Mouse (Mus musculus) neural tube, embryonic 11.5 days (tissue): ENCODE measurements at regions not wholly inside any gene's neighbourhood (a gene's known extent, or its start where the extent isn't known, plus 50 kb on each side); places are given as distances from the start of the nearest gene placed in this dataset.

Experiments used
- ATAC-seq: fragments of 200-750 bp; cut with Nextera tagmentation; 2 replicates; pipeline ENCODE4 v1.8.0; 2017; ENCODE audit warnings: moderate number of reproducible peaks, mild to moderate bottlenecking, moderate TSS enrichment, moderate library complexity; ENCODE audit not compliant: insufficient read depth, low FRiP score, low TSS enrichment
- DNase-seq: peaks from one replicate; pipeline ENCODE4 v3.0.0-alpha.2; 2015; ENCODE audit warnings: low spot score
- H3K27ac ChIP-seq: fragments of 300-500 bp; sonication (generic); 2 replicates; pipeline ENCODE4 v1.5.1; 2014; ENCODE audit warnings: low read depth, mild to moderate bottlenecking, low read length
- H3K27me3 ChIP-seq: fragments of 300-500 bp; sonication (generic); 2 replicates; pipeline ENCODE4 v1.6.1; 2014; ENCODE audit warnings: mild to moderate bottlenecking, low read length, mixed read lengths; ENCODE audit not compliant: control insufficient read depth, insufficient read depth
- H3K36me3 ChIP-seq: fragments of 300-500 bp; sonication (generic); 2 replicates; pipeline ENCODE4 v1.6.1; 2014; ENCODE audit warnings: mild to moderate bottlenecking, low read length, moderate library complexity, mixed read lengths; ENCODE audit not compliant: control insufficient read depth, insufficient read depth
- H3K4me1 ChIP-seq: fragments of 300-500 bp; sonication (generic); 2 replicates; pipeline ENCODE4 v1.6.1; 2014; ENCODE audit warnings: low read length, mixed read lengths; ENCODE audit not compliant: control insufficient read depth, insufficient read depth
- H3K4me2 ChIP-seq: fragments of 300-500 bp; sonication (generic); 2 replicates; pipeline ENCODE4 v1.6.1; 2014; ENCODE audit warnings: low read depth, mild to moderate bottlenecking, moderate library complexity
- H3K4me3 ChIP-seq: fragments of 300-500 bp; sonication (generic); 2 replicates; pipeline ENCODE4 v1.5.1; 2014; ENCODE audit warnings: low read depth, low read length
- H3K9ac ChIP-seq: fragments of 300-500 bp; sonication (generic); 2 replicates; pipeline ENCODE4 v1.6.1; 2014; ENCODE audit warnings: mild to moderate bottlenecking, low read length
- H3K9me3 ChIP-seq: fragments of 300-500 bp; sonication (generic); 2 replicates; pipeline ENCODE4 v1.6.1; 2016; ENCODE audit warnings: low read length; ENCODE audit not compliant: control insufficient read depth
- WGBS: fragments of 180-500 bp; shearing (Covaris S2); extraction: QIAGEN DNeasy Blood & Tissue Kit; methylation state at CpG from one replicate; pipeline ENCODE4 v1.1.7; 2014; 5-methylcytosine and 5-hydroxymethylcytosine counted together

- H3K4me1 ChIP-seq, result peaks cover 6% of the 10 kb centered on the region
- peak overlapping the region; percentile 45 for H3K9ac ChIP-seq
- H3K4me2 ChIP-seq, result peak overlapping the region; percentile 48
- DNase-seq, result peak; percentile 60
- H3K4me3 ChIP-seq, result peak overlapping the region; percentile 16
- 17% methylated on average over 23 of the region's 23 CpGs for WGBS
- H3K36me3 ChIP-seq, result no peaks in the 10 kb centered on the region
- peak; percentile 53 for ATAC-seq
- H3K9me3 ChIP-seq, result no peaks in the 10 kb centered on the region
- no peaks in the 10 kb centered on the region for H3K27me3 ChIP-seq
- no peak overlapping the region for H3K27ac ChIP-seq
Measured at GRCm38 (mm10) chr3:131019163-131019956, 90.9 kb upstream of the Lef1 start.

- WGBS, result 90% methylated on average over 9 of the region's 9 CpGs
- ATAC-seq (no peak), DNase-seq (no peak)
- Histone ChIP-seq H3K27me3 (no peaks in the 10 kb centered on the region), H3K4me1 (peaks cover 6% of the 10 kb centered on the region), H3K27ac (no peak overlapping the region), H3K9me3 (no peaks in the 10 kb centered on the region), H3K4me3 (no peak overlapping the region), H3K4me2 (no peak overlapping the region), H3K36me3 (no peaks in the 10 kb centered on the region), H3K9ac (no peak overlapping the region)
Measured at GRCm38 (mm10) chr3:131017899-131018298, 92.4 kb upstream of the Lef1 start.

- WGBS, result 39% methylated on average over 10 of the region's 10 CpGs
- ATAC-seq (no peak), DNase-seq (peak; percentile 19)
- H3K9me3 ChIP-seq, result no peaks in the 10 kb centered on the region
- no peaks in the 10 kb centered on the region for H3K27me3 ChIP-seq
- H3K4me1 ChIP-seq, result peaks cover 6% of the 10 kb centered on the region
- no peaks in the 10 kb centered on the region for H3K36me3 ChIP-seq
- H3K4me2 ChIP-seq, result no peak overlapping the region
- H3K4me3 ChIP-seq, result no peak overlapping the region
- H3K9ac ChIP-seq, result no peak overlapping the region
- H3K27ac ChIP-seq, result no peak overlapping the region
Measured at GRCm38 (mm10) chr3:131016104-131016503, 94.2 kb upstream of the Lef1 start.

- H3K4me3 ChIP-seq, result no peak overlapping the region
- H3K4me2 ChIP-seq, result no peak overlapping the region
- no peaks in the 10 kb centered on the region for H3K36me3 ChIP-seq
- H3K27me3 ChIP-seq, result no peaks in the 10 kb centered on the region
- no peak overlapping the region for H3K27ac ChIP-seq
- H3K9ac ChIP-seq, result no peak overlapping the region
- H3K4me1 ChIP-seq, result peaks cover 3% of the 10 kb centered on the region
- no peaks in the 10 kb centered on the region for H3K9me3 ChIP-seq
- DNase-seq (no peak), ATAC-seq (no peak)
- 46% methylated on average over 12 of the region's 12 CpGs for WGBS
Measured at GRCm38 (mm10) chr3:131014092-131014716, 96.1 kb upstream of the Lef1 start.

- ATAC-seq (no peak), DNase-seq (no peak)
- Histone ChIP-seq H3K36me3 (no peaks in the 10 kb centered on the region), H3K9ac (no peak overlapping the region), H3K27ac (no peak overlapping the region), H3K9me3 (no peaks in the 10 kb centered on the region), H3K4me3 (no peak overlapping the region), H3K4me2 (no peak overlapping the region), H3K27me3 (no peaks in the 10 kb centered on the region), H3K4me1 (no peaks in the 10 kb centered on the region)
- WGBS, result 78% methylated on average over 13 of the region's 13 CpGs
Measured at GRCm38 (mm10) chr3:131000701-131001100, 109.6 kb upstream of the Lef1 start.

- 59% methylated on average over 3 of the region's 3 CpGs for WGBS
- H3K27ac ChIP-seq, result no peak overlapping the region
- H3K9me3 ChIP-seq, result no peaks in the 10 kb centered on the region
- no peaks in the 10 kb centered on the region for H3K36me3 ChIP-seq
- H3K4me2 ChIP-seq, result no peak overlapping the region
- no peaks in the 10 kb centered on the region for H3K27me3 ChIP-seq
- H3K4me1 ChIP-seq, result no peaks in the 10 kb centered on the region
- H3K9ac ChIP-seq, result no peak overlapping the region
- H3K4me3 ChIP-seq, result no peak overlapping the region
- ATAC-seq (no peak), DNase-seq (no peak)
Measured at GRCm38 (mm10) chr3:131000252-131000651, 110.0 kb upstream of the Lef1 start.

GRCm38 (mm10) chr3:130999818-131000217, 110.5 kb upstream of the Lef1 start:
- Histone ChIP-seq H3K4me1 (no peaks in the 10 kb centered on the region), H3K27me3 (no peaks in the 10 kb centered on the region), H3K9me3 (no peaks in the 10 kb centered on the region), H3K9ac (no peak overlapping the region), H3K4me2 (no peak overlapping the region), H3K36me3 (no peaks in the 10 kb centered on the region), H3K27ac (no peak overlapping the region), H3K4me3 (no peak overlapping the region)
- WGBS, result 38% methylated on average over 6 of the region's 6 CpGs
- ATAC-seq (no peak), DNase-seq (no peak)

GRCm38 (mm10) chr3:130998433-130998832, 111.8 kb upstream of the Lef1 start:
- H3K27me3 ChIP-seq, result no peaks in the 10 kb centered on the region
- 50% methylated on average over 10 of the region's 10 CpGs for WGBS
- H3K4me3 ChIP-seq, result no peak overlapping the region

GRCm38 (mm10) chr3:130996786-130997185, 113.5 kb upstream of the Lef1 start:
- Histone ChIP-seq H3K27ac (no peak overlapping the region), H3K9me3 (no peaks in the 10 kb centered on the region), H3K27me3 (no peaks in the 10 kb centered on the region), H3K4me1 (no peaks in the 10 kb centered on the region), H3K4me3 (no peak overlapping the region), H3K9ac (no peak overlapping the region), H3K4me2 (no peak overlapping the region), H3K36me3 (no peaks in the 10 kb centered on the region)
- no peak for ATAC-seq
- DNase-seq, result no peak
- 24% methylated on average over 11 of the region's 11 CpGs for WGBS

More at GRCm38 (mm10) chr3:130998433-130998832, 111.8 kb upstream of the Lef1 start:
- Histone ChIP-seq H3K36me3 (no peaks in the 10 kb centered on the region), H3K4me1 (no peaks in the 10 kb centered on the region), H3K4me2 (no peak overlapping the region), H3K9ac (no peak overlapping the region), H3K27ac (no peak overlapping the region), H3K9me3 (no peaks in the 10 kb centered on the region)
- ATAC-seq (no peak), DNase-seq (no peak)
